Mouse (Mus musculus) ES-Bruce4 (cell line): Measurements from ENCODE around the gene Sdr16c6.

Experiments used
- CTCF ChIP-seq: IDR thresholded peaks from one replicate; pipeline ENCODE4 v1.8.1; 2011; ENCODE audit warnings: low read depth, low read length
- EP300 ChIP-seq: IDR thresholded peaks from 2 replicates; pipeline ENCODE4 v1.6.1; 2011; ENCODE audit warnings: low read depth, low read length; ENCODE audit not compliant: insufficient read depth
- POLR2A ChIP-seq: IDR thresholded peaks from one replicate; pipeline ENCODE4 v1.8.1; 2011; ENCODE audit warnings: low read length; ENCODE audit not compliant: insufficient read depth

DNA sequence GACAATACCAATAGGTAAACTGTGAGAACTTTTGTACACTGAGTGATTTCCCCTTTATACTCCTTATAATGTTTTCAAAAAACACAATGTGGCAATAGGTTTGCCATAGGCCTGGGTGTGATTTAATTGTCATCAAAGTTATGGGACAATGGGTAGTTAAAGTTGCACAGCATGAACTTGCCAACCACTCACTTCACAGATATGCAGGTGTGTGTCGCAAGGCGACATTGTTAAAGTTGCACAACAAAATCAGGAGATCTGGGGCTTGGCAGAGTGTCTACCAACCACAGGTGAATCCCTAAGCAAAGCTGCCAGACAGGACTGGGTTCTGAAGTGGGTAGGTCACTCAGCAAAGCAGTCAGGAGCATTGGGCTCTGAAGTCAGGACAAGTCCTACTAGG is 1.3 kb downstream of the Sdr16c6 start:
- TF ChIP-seq POLR2A (no peak), EP300 (no peak), CTCF (no peak)
